Mouse (Mus musculus) erythroblast, embryonic 14.5 days (primary cell): ENCODE results near the gene Car10.

Experiments
- GATA1 ChIP-seq: IDR thresholded peaks from 2 replicates; pipeline ENCODE4 v1.6.1; 2012; ENCODE audit warnings: low read length, inconsistent platforms, mixed read lengths
- TAL1 ChIP-seq: IDR thresholded peaks from 3 replicates; pipeline ENCODE4 v1.6.1; 2012; ENCODE audit warnings: low read length, inconsistent platforms, mixed read lengths

DNA sequence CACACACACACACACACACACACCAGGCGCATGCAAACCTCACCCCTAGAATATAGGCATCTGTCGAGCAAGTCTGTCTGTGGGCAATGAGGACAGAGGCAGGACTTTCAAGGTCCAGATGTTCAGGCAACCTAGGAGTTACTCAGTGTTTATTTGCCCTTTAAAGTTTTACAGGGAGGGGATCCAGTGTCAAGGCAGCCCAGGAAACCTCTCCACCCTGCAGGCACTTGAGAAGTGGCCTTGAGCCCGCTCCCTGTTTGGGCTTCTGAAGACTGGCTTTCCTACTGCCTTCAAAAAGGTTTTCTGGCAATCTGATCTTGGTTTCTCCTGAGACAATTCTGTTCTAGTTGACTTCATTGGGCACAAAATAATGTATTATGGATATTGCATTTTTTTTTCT is 428.1 kb downstream of the Car10 start:
- TF ChIP-seq GATA1 (no peak), TAL1 (no peak)
